Mouse (Mus musculus) MEL (cell line): ENCODE measurements at regions not wholly inside any gene's neighbourhood (a gene's known extent, or its start where the extent isn't known, plus 50 kb on each side); places are given as distances from the start of the nearest gene placed in this dataset.

Experiments
- DNase-seq: peaks from one replicate; pipeline ENCODE4 v3.0.0; 2011; ENCODE audit warnings: low read depth, low spot score
- H3K27ac ChIP-seq: 2 replicates; pipeline ENCODE4 v1.5.1; 2012; ENCODE audit warnings: low read depth, mild to moderate bottlenecking, control low read depth, low read length, moderate library complexity; ENCODE audit not compliant: control insufficient read depth
- H3K27me3 ChIP-seq, 2 experiments: fragments of 150-350 bp in 1 of 2; sonication (generic) in 1 of 2; 2 replicates each; pipeline ENCODE4 v1.6.1; 2012; ENCODE audit warnings: low read length in 2 of 2, mild to moderate bottlenecking in 2 of 2, improper control_type of control experiment in 1 of 2, moderate library complexity in 1 of 2; ENCODE audit not compliant: insufficient read depth in 2 of 2, control insufficient read depth in 1 of 2
- H3K36me3 ChIP-seq, 2 experiments: 2 replicates each; pipeline ENCODE4 v1.6.1; 2012 to 2014; ENCODE audit warnings: low read length in 2 of 2, improper control_type of control experiment in 1 of 2, inconsistent platforms in 1 of 2, mild to moderate bottlenecking in 1 of 2; ENCODE audit not compliant: insufficient read depth in 2 of 2, control insufficient read depth in 1 of 2
- H3K4me1 ChIP-seq, 2 experiments: fragments of 150-350 bp in 1 of 2; sonication (generic) in 1 of 2; 2 replicates each; pipeline ENCODE4 v1.6.1; 2012; ENCODE audit warnings: low read length in 2 of 2, improper control_type of control experiment in 1 of 2, mild to moderate bottlenecking in 1 of 2; ENCODE audit not compliant: insufficient read depth in 2 of 2, control insufficient read depth in 1 of 2
- H3K4me3 ChIP-seq, 2 experiments: fragments of 150-350 bp in 1 of 2; sonication (generic) in 1 of 2; 2 replicates each; pipeline ENCODE4 v1.5.1; 2012; ENCODE audit warnings: low read depth in 2 of 2, low read length in 2 of 2, mild to moderate bottlenecking in 2 of 2, moderate library complexity in 2 of 2, control low read depth in 1 of 2, improper control_type of control experiment in 1 of 2; ENCODE audit not compliant: control insufficient read depth in 1 of 2, insufficient read depth in 1 of 2
- H3K79me2 ChIP-seq: 2 replicates; pipeline ENCODE4 v1.6.1; 2012; ENCODE audit warnings: mild to moderate bottlenecking, low read length, moderate library complexity; ENCODE audit not compliant: control insufficient read depth, poor library complexity, insufficient read depth
- H3K9ac ChIP-seq: 2 replicates; pipeline ENCODE4 v1.6.1; 2012; ENCODE audit warnings: low read depth, mild to moderate bottlenecking, control low read depth, low read length, moderate library complexity; ENCODE audit not compliant: control insufficient read depth, poor library complexity, severe bottlenecking
- H3K9me3 ChIP-seq: fragments of 150-350 bp; sonication (generic); replicated peaks from 2 replicates; pipeline ENCODE4 v1.6.1; 2012; ENCODE audit warnings: mild to moderate bottlenecking, low read length, improper control_type of control experiment, moderate library complexity; ENCODE audit not compliant: insufficient read depth
- CHD2 ChIP-seq: IDR thresholded peaks from 2 replicates; pipeline ENCODE4 v1.6.1; 2011; ENCODE audit warnings: low read length, improper control_type of control experiment
- CTCF ChIP-seq, 3 experiments: IDR thresholded peaks in 2 of 3; conservative IDR thresholded peaks in 1 of 3; 2 replicates each; pipeline ENCODE4 v1.5.1; 2011 to 2012; ENCODE audit warnings: low read length in 3 of 3, low read depth in 2 of 3, mild to moderate bottlenecking in 2 of 3, improper control_type of control experiment in 1 of 3, inconsistent platforms in 1 of 3, mixed read lengths in 1 of 3, moderate library complexity in 1 of 3; ENCODE audit not compliant: control insufficient read depth in 1 of 3, insufficient read depth in 1 of 3, poor library complexity in 1 of 3, severe bottlenecking in 1 of 3
- GABPA ChIP-seq: IDR thresholded peaks from 2 replicates; pipeline ENCODE4 v1.6.1; 2012; ENCODE audit warnings: low read depth, mild to moderate bottlenecking, inconsistent platforms, low read length, improper control_type of control experiment, moderate library complexity
- JUND ChIP-seq: IDR thresholded peaks from 2 replicates; pipeline ENCODE4 v1.6.1; 2011; ENCODE audit warnings: low read depth, mild to moderate bottlenecking, improper control_type of control experiment, low read length
- KAT2A ChIP-seq: conservative IDR thresholded peaks from 2 replicates; pipeline ENCODE4 v1.6.1; 2012; ENCODE audit warnings: low read depth, low read length, improper control_type of control experiment, inconsistent platforms
- MAX ChIP-seq: IDR thresholded peaks from 2 replicates; pipeline ENCODE4 v1.6.1; 2011; ENCODE audit warnings: low read length, improper control_type of control experiment
- MYB ChIP-seq: IDR thresholded peaks from 2 replicates; pipeline ENCODE4 v1.6.1; 2011; ENCODE audit warnings: mild to moderate bottlenecking, low read depth, low read length, improper control_type of control experiment
- MYC ChIP-seq: IDR thresholded peaks from 2 replicates; pipeline ENCODE4 v1.6.1; 2011; ENCODE audit warnings: low read depth, mild to moderate bottlenecking, low read length, improper control_type of control experiment, moderate library complexity
- NELFE ChIP-seq: IDR thresholded peaks from 2 replicates; pipeline ENCODE4 v1.6.1; 2011; ENCODE audit warnings: low read depth, low read length, improper control_type of control experiment
- NRF1 ChIP-seq: IDR thresholded peaks from 2 replicates; pipeline ENCODE4 v1.6.1; 2014; ENCODE audit warnings: low read depth, mild to moderate bottlenecking, inconsistent platforms, low read length, improper control_type of control experiment, moderate library complexity; ENCODE audit not compliant: poor library complexity, insufficient read depth, severe bottlenecking
- POLR2AphosphoS5 ChIP-seq: IDR thresholded peaks from 2 replicates; pipeline ENCODE4 v1.6.1; 2012; ENCODE audit warnings: low read depth, borderline replicate concordance, mild to moderate bottlenecking, inconsistent platforms, low read length, moderate library complexity, mixed read lengths
- RCOR1 ChIP-seq: IDR thresholded peaks from 2 replicates; pipeline ENCODE4 v1.6.1; 2012; ENCODE audit warnings: low read depth, mild to moderate bottlenecking, inconsistent platforms, low read length, improper control_type of control experiment
- TAL1 ChIP-seq: IDR thresholded peaks from 2 replicates; pipeline ENCODE4 v1.6.1; 2012; ENCODE audit warnings: mild to moderate bottlenecking, inconsistent platforms, low read length, moderate library complexity, mixed read lengths
- TBP ChIP-seq: IDR thresholded peaks from 2 replicates; pipeline ENCODE4 v1.8.0; 2011; ENCODE audit warnings: low read depth, low read length, improper control_type of control experiment
- USF2 ChIP-seq, 2 experiments: IDR thresholded peaks; 2 replicates each; pipeline ENCODE4 v1.6.1; 2011 to 2012; ENCODE audit warnings: improper control_type of control experiment in 2 of 2, low read length in 2 of 2, borderline replicate concordance in 1 of 2, inconsistent platforms in 1 of 2, low read depth in 1 of 2, mild to moderate bottlenecking in 1 of 2; ENCODE audit not compliant: insufficient read depth in 1 of 2
- ZC3H11A ChIP-seq: IDR thresholded peaks from 2 replicates; pipeline ENCODE4 v1.6.1; 2012; ENCODE audit warnings: low read depth, mild to moderate bottlenecking, inconsistent platforms, low read length, improper control_type of control experiment
- ZKSCAN1 ChIP-seq: IDR thresholded peaks from 2 replicates; pipeline ENCODE4 v1.6.1; 2012; ENCODE audit warnings: low read depth, mild to moderate bottlenecking, inconsistent platforms, low read length, improper control_type of control experiment, moderate library complexity
- ZMIZ1 ChIP-seq: IDR thresholded peaks from 2 replicates; pipeline ENCODE4 v1.6.1; 2012; ENCODE audit warnings: low read depth, mild to moderate bottlenecking, inconsistent platforms, low read length, improper control_type of control experiment, moderate library complexity
- ZNF384 ChIP-seq: IDR thresholded peaks from 2 replicates; pipeline ENCODE4 v1.6.1; 2012; ENCODE audit warnings: low read depth, mild to moderate bottlenecking, inconsistent platforms, low read length, improper control_type of control experiment

GRCm38 (mm10) chr2:147961633-147962032, 85.1 kb downstream of the Foxa2 start:
- no peak for TF ChIP-seq MAX
- TF ChIP-seq TBP = no peak
- TF ChIP-seq ZC3H11A = no peak
- no peak for TF ChIP-seq ZKSCAN1
- TF ChIP-seq JUND = no peak
- no peak for TF ChIP-seq CTCF (IDR thresholded peaks at IDR 0.05 in 2 of 3, conservative IDR thresholded peaks at IDR 0.05 in 1 of 3; ENCODE audit: control insufficient read depth in 1 of 3, insufficient read depth in 1 of 3, low read depth in 2 of 3, low read length in 3 of 3, poor library complexity in 1 of 3, severe bottlenecking in 1 of 3)
- TF ChIP-seq RCOR1 = no peak
- no peak for TF ChIP-seq NELFE
- TF ChIP-seq CHD2 = no peak
- H3K4me3 ChIP-seq = no peak overlapping the region
- no peak for DNase-seq
- no peaks in the 10 kb centered on the region for H3K36me3 ChIP-seq
- no peaks in the 10 kb centered on the region for H3K9me3 ChIP-seq
- H3K9ac ChIP-seq = no peak overlapping the region
- no peaks in the 10 kb centered on the region for H3K27me3 ChIP-seq
- H3K79me2 ChIP-seq = no peaks in the 10 kb centered on the region
- no peak overlapping the region for H3K27ac ChIP-seq
- no peaks in the 10 kb centered on the region for H3K4me1 ChIP-seq

- H3K4me3 ChIP-seq = no peak overlapping the region
- H3K27ac ChIP-seq = no peak overlapping the region
- DNase-seq = no peak
- no peaks in the 10 kb centered on the region for H3K4me1 ChIP-seq
- TF ChIP-seq ZNF384 (no peak), USF2 (IDR thresholded peaks at IDR 0.05; ENCODE audit: borderline replicate concordance in 1 of 2, insufficient read depth in 1 of 2, low read depth in 1 of 2, low read length in 2 of 2) (no peak), RCOR1 (no peak), GABPA (no peak), NRF1 (no peak), ZMIZ1 (no peak), MAX (no peak), KAT2A (no peak), ZC3H11A (no peak), MYC (no peak), MYB (no peak), POLR2AphosphoS5 (no peak), TAL1 (no peak)
- H3K79me2 ChIP-seq = no peaks in the 10 kb centered on the region
- no peaks in the 10 kb centered on the region for H3K9me3 ChIP-seq
- no peak overlapping the region for H3K9ac ChIP-seq
- no peaks in the 10 kb centered on the region for H3K36me3 ChIP-seq
- no peaks in the 10 kb centered on the region for H3K27me3 ChIP-seq
These were observed 92.6 kb downstream of the Foxa2 start for GRCm38 (mm10) chr2:147954183-147954582.
